Mouse (Mus musculus) gastrocnemius, adult 18-20 months (tissue): Measurements from ENCODE around the gene Pwwp2a. TPM values are rescaled to one million over a fixed set of nuclear protein-coding genes. Genes with fewer than 3 reads are reported as not detected.

Experiments
- DNase-seq: peaks from one replicate; pipeline ENCODE4 v3.0.0; 2021; ENCODE audit warnings: low spot score
- total RNA-seq, 2 experiments: library from RNA; stranded (reverse); gene quantifications; 2 replicates each; pipeline ENCODE4 v1.2.3; 2021

Pwwp2a gene
- total RNA-seq, 2 experiments from 2014 or later: 12.6 to 14.1 TPM

GRCm38 (mm10) chr11:43723411-43723810 lies 41.6 kb downstream of the Pwwp2a start:
- DNase-seq: no peak

DNA sequence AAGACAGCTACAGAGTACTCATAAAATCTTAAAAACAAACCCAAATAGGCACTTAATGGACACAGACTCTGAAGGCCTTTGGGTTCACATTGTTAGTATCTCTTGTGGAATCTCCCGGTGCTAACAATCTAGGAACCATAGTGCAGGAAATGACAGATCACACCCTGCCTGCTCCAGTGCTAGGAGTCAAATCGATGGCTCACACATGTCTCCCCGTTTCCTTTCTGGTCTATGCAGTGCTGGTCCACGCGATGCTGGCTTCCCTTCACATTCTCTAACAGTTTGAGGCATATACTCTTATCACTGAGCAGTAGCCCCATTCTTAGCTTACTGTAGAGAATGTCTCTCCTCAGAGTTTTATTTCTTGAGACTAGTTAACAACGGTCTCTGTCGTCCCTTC lies 46.0 kb downstream of the Pwwp2a start:
- DNase-seq: no peak

GRCm38 (mm10) chr11:43728737-43729301 lies 47.0 kb downstream of the Pwwp2a start:
- DNase-seq: no peak

GRCm38 (mm10) chr11:43747233-43748226 lies 65.7 kb downstream of the Pwwp2a start, which contains the start of gene Ttc1:
Gene Ttc1, minus strand, starts transcription at chr11:43748008.
- peak; percentile 98 for DNase-seq

- DNase-seq: no peak
Measured at GRCm38 (mm10) chr11:43751542-43751941, 69.7 kb downstream of the Pwwp2a start.

DNA sequence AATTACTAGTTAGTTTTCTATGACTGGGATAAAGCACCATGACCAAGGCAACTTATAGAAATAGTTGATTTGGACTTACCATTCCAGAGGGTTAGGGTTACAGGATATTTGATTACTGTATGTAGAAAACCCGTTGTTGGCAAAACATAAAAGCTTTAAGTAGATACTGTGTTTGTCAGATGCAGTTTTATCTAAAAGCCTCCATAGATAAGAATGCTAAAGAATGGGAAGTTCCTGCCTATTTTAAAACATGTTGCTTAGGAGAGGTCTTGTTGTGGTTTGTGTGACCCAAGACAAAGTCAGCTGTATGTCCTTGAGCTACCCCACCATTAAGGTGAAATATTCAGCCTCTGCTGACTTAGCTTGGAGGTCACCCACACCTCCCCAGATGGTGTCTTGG lies 72.8 kb downstream of the Pwwp2a start:
- DNase-seq: no peak

DNA sequence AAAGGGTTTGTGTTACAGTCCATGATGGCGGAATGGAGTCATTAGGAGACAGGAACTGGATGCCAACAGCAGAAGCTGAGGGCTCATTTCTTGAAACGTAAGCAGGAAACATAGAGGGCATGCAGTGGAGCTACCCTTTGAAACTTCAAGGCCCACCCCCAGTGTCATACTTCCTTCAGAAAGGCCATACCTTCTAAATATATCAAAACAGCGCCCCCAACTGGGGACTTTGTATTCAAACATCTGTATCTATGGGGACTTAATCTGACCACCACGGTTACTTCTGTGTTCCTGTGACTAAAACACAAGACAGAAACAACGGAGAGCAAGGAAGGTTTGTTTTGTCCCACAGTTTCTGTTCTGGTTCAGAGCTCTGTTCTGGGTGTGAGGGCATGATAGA lies 73.6 kb downstream of the Pwwp2a start:
- DNase-seq: no peak

DNA sequence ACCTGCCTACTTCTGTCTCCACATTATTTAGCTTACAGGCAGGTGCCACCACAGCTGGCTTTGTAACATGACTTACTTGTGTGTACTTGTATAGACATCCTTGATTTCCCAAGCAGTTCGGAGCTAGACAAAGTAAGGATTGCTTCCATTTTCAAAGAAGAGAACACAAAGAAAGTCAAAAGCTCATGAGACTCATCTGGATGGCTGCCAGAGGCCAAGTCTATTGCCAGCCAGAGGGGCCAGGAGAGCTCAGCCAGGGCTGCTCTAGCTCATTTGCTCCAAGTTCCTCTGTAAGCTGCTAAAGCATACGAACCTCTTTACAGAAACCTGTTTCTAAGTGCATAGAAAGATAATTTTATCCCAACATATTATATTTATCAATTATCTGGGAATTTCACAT lies 76.6 kb downstream of the Pwwp2a start:
- no peak for DNase-seq

DNA sequence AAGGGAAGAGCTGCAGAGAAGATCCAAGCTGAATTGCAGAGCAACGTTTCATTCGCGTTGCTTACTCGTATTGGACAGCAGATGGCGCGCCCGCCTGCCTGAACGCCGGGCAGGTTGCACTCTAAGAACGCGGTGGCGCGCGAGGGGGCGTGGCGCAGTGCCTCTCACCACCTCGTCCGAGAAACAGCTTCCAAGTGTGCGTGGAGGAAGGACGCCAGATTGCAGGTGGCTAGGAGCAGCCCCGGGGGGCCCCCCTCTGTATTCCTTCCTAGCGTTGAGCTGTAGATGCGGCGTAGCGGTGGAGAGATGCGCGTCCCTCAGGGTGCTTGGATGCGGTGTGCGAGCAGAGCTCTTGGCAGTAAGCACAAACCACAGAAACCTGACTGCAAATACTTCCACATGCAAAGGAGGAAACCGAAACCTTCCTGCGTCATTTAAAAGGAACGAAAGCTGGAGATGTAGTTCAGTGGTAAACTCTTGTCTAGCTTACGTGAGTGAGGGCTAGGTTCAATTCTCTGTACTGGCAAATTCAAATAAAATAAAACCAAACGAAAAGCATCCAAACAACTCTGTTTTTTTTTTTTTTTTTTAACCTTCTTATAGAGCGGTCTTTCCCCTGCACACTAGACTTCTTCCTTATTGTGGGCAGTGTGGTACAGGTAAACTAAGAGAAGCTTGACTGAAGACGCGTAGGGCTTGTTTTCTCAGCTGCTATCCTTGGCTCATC lies 85.3 kb downstream of the Pwwp2a start:
- peak; percentile 54 for DNase-seq

DNA sequence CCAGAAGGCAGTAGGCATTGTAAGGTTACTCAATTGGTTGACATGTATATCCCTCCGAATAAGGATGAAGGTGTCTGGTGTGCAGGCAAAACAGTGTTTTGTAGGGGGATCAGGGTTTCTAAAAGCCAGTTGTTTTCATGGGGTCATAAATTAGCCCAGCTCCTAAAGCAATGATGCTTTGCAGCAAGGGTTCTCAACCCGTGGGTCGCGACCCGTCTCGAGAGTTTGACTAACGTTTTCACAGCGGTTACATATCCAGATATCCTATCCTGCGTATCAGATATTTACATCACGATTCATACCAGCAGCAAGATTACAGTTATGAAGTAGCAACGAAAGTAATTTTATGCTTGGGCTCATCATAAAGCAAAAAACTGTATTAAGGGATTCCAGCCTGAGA lies 86.0 kb downstream of the Pwwp2a start:
- no peak for DNase-seq

GRCm38 (mm10) chr11:43770110-43770509 lies 88.3 kb downstream of the Pwwp2a start:
- no peak for DNase-seq

Other genes starting within 250 kb of the Pwwp2a start
- 10 to 100 TPM; 34.0 to 36.5 TPM for gene Slu7, start 248.3 kb upstream of the Pwwp2a start, total RNA-seq
- 1 to 10 TPM; 1.8 to 3.0 TPM for gene C1qtnf2, start 207.7 kb upstream of the Pwwp2a start, total RNA-seq
- not detected for gene Ccnjl, start 153.2 kb upstream of the Pwwp2a start, total RNA-seq
- gene 4933415A04Rik, start 95.0 kb upstream of the Pwwp2a start, total RNA-seq: under 1 TPM in 1 of 2 experiments, not detected in 1; 0.12 TPM
- gene Fabp6, start 80.5 kb upstream of the Pwwp2a start, total RNA-seq: not detected
- gene Ttc1, start 66.0 kb downstream of the Pwwp2a start, total RNA-seq: 10 to 100 TPM; 65.1 to 65.9 TPM
- gene Adra1b, start 219.2 kb downstream of the Pwwp2a start, total RNA-seq: under 1 TPM; 0.18 to 0.28 TPM